In genomic region chr17:50508055-50508774, GRCm38 (mm10) we compare ENCODE assay signal across 8 mouse cellular contexts. TPM values are rescaled to one million over a fixed set of nuclear protein-coding genes. Genes with fewer than 3 reads are reported as not detected.
DNase-seq lines count a peak whose midpoint lies in the region; ATAC-seq and TF ChIP-seq lines count a peak whose summit lies in the region.

No protein-coding gene starts in this region.

- peak overlapping the region; percentile 66 for H3K4me2 ChIP-seq in kidney, embryonic 14.5 days (replicated peaks; ENCODE audit: low read depth, low read length)
- H3K4me2 ChIP-seq in embryonic facial prominence, embryonic 12.5 days (replicated peaks), result peak overlapping the region; percentile 74
- peak overlapping the region; percentile 61 for H3K4me2 ChIP-seq in intestine, embryonic 14.5 days (ENCODE audit: low read length)
- peak overlapping the region; percentile 62 for H3K4me2 ChIP-seq in neural tube, embryonic 13.5 days

- no peak for TF ChIP-seq CTCF in Patski (IDR thresholded peaks at IDR 0.05)

- CTCF ChIA-PET in Patski (lab: Charles Lee), result no interaction called here

- no peak overlapping the region for H3K27ac ChIP-seq in kidney, embryonic 14.5 days (ENCODE audit: low read depth, low read length)
- H3K27ac ChIP-seq in embryonic facial prominence, embryonic 12.5 days, result no peak overlapping the region
- H3K27ac ChIP-seq in intestine, embryonic 14.5 days (ENCODE audit: low read depth), result peak overlapping the region; percentile 78; the same call in 1 of the 2 replicates
- H3K27ac ChIP-seq in neural tube, embryonic 13.5 days (replicated peaks), result peak overlapping the region; percentile 95

- WGBS in kidney, embryonic 14.5 days, result 19% methylated on average over 18 of the region's 18 CpGs
- 13% methylated on average over 18 of the region's 18 CpGs for WGBS in embryonic facial prominence, embryonic 12.5 days
- 15% methylated on average over 17 of the region's 18 CpGs for WGBS in intestine, embryonic 14.5 days
- 12% methylated on average over 17 of the region's 18 CpGs for WGBS in neural tube, embryonic 13.5 days

- POLR2A ChIA-PET in Patski (lab: Charles Lee), result no interaction called here

- no peak for DNase-seq in kidney, postnatal 36 days
- no peak for DNase-seq in Patski (ENCODE audit: low read depth, low spot score)
- DNase-seq in intestine, embryonic 14.5 days (ENCODE audit: low spot score), result no peak
- DNase-seq in thymus, postnatal 14 days, result no peak

- in situ Hi-C loops in Patski (cut with MboI; ENCODE audit: low pct_unique_long_range_greater_than_20kb), result no loop called here

- H3K4me1 ChIP-seq in kidney, embryonic 14.5 days (ENCODE audit: control insufficient read depth, insufficient read depth, low read length), result 0 out of 2 replicates have a peak, but pooled peaks cover 2% of the 10 kb centered on the region
- peaks cover 5% of the 10 kb centered on the region; the same call in 1 of the 2 replicates for H3K4me1 ChIP-seq in embryonic facial prominence, embryonic 12.5 days
- H3K4me1 ChIP-seq in intestine, embryonic 14.5 days (replicated peaks; ENCODE audit: control insufficient read depth, insufficient read depth, low read length), result no peaks in the 10 kb centered on the region; the same call in 1 of the 2 replicates
- H3K4me1 ChIP-seq in neural tube, embryonic 13.5 days (replicated peaks), result peaks cover 30% of the 10 kb centered on the region

- peak overlapping the region; percentile 81 for H3K9ac ChIP-seq in kidney, embryonic 14.5 days (ENCODE audit: low read depth, low read length)
- peak overlapping the region; percentile 87 for H3K9ac ChIP-seq in embryonic facial prominence, embryonic 12.5 days
- peak overlapping the region; percentile 87 for H3K9ac ChIP-seq in intestine, embryonic 14.5 days (ENCODE audit: low read length)
- peak overlapping the region; percentile 93 for H3K9ac ChIP-seq in neural tube, embryonic 13.5 days

- H3K36me3 ChIP-seq in kidney, embryonic 14.5 days (ENCODE audit: control insufficient read depth, insufficient read depth, low read length), result no peaks in the 10 kb centered on the region
- H3K36me3 ChIP-seq in embryonic facial prominence, embryonic 12.5 days, result no peaks in the 10 kb centered on the region
- H3K36me3 ChIP-seq in intestine, embryonic 14.5 days (ENCODE audit: control insufficient read depth, insufficient read depth, low read length), result no peaks in the 10 kb centered on the region
- H3K36me3 ChIP-seq in neural tube, embryonic 13.5 days, result no peaks in the 10 kb centered on the region

- ATAC-seq in kidney, embryonic 14.5 days (ENCODE audit: low FRiP score, low TSS enrichment), result peak; percentile 14
- ATAC-seq in Patski, result peak; percentile 2
- peak; percentile 2; the same call in 1 of the 2 replicates for ATAC-seq in embryonic facial prominence, embryonic 12.5 days (ENCODE audit: insufficient number of reproducible peaks, insufficient read depth, low FRiP score, low TSS enrichment)
- peak; percentile 18; the same call in 1 of the 2 replicates for ATAC-seq in intestine, embryonic 14.5 days (replicated peaks; ENCODE audit: low FRiP score, low TSS enrichment, low read depth)
- ATAC-seq in neural tube, embryonic 13.5 days (ENCODE audit: low read depth), result 0 out of 2 replicates have a peak, but pooled peaks have one; percentile 6
- ATAC-seq in granulocyte monocyte progenitor cell, adult 5-6 weeks (replicated peaks; ENCODE audit: poor library complexity, severe bottlenecking), result no peak

- 0 out of 2 replicates have a peak, but pooled peaks cover 4% of the 10 kb centered on the region for H3K27me3 ChIP-seq in kidney, embryonic 14.5 days (ENCODE audit: control insufficient read depth, insufficient read depth, low read length)
- peaks cover 11% of the 10 kb centered on the region for H3K27me3 ChIP-seq in Patski
- H3K27me3 ChIP-seq in embryonic facial prominence, embryonic 12.5 days, result 0 out of 2 replicates have a peak, but pooled peaks cover 4% of the 10 kb centered on the region
- 0 out of 2 replicates have a peak, but pooled peaks cover 3% of the 10 kb centered on the region for H3K27me3 ChIP-seq in intestine, embryonic 14.5 days (replicated peaks; ENCODE audit: control insufficient read depth, insufficient read depth, low read length)
- H3K27me3 ChIP-seq in neural tube, embryonic 13.5 days, result no peaks in the 10 kb centered on the region

- H3K9me3 ChIP-seq in kidney, embryonic 14.5 days (ENCODE audit: control insufficient read depth, low read length), result no peaks in the 10 kb centered on the region
- no peaks in the 10 kb centered on the region for H3K9me3 ChIP-seq in embryonic facial prominence, embryonic 12.5 days
- H3K9me3 ChIP-seq in intestine, embryonic 14.5 days (ENCODE audit: control insufficient read depth, low read length), result no peaks in the 10 kb centered on the region
- no peaks in the 10 kb centered on the region for H3K9me3 ChIP-seq in neural tube, embryonic 13.5 days

- H3K4me3 ChIP-seq in kidney, embryonic 14.5 days (ENCODE audit: low read length), result peak overlapping the region; percentile 75
- peak overlapping the region; percentile 80 for H3K4me3 ChIP-seq in embryonic facial prominence, embryonic 12.5 days
- peak overlapping the region; percentile 84 for H3K4me3 ChIP-seq in intestine, embryonic 14.5 days (ENCODE audit: low read depth, low read length)
- peak overlapping the region; percentile 86 for H3K4me3 ChIP-seq in neural tube, embryonic 13.5 days

RNA-seq across cellular contexts. Expression of gene Plcl2, which starts 1.0 kb away (rescaled TPM):
- 3.1 and 5.6 TPM in 2 replicates for polyA plus RNA-seq in kidney, embryonic 14.5 days (2014; fragmentation: Nextera tagmentation; extraction: Ambion mirVana)
- polyA plus RNA-seq in Patski (2021), result not detected
- 5.9 and 6.1 TPM in 2 replicates for polyA plus RNA-seq in embryonic facial prominence, embryonic 12.5 days (2016; fragmentation: Nextera tagmentation; extraction: Ambion mirVana)
- 6.7 and 7.6 TPM in 2 replicates for polyA plus RNA-seq in intestine, embryonic 14.5 days (2014; fragmentation: Nextera tagmentation; extraction: Ambion mirVana)
- polyA plus RNA-seq in neural tube, embryonic 13.5 days (2015; fragmentation: Nextera tagmentation; extraction: Ambion mirVana), result 7.8 and 8.8 TPM in 2 replicates
- 29.8 and 40.1 TPM in 2 replicates for total RNA-seq in granulocyte monocyte progenitor cell, adult 5-6 weeks (2014; fragmentation: Nextera tagmentation)
- 22.9 and 31.1 TPM in 2 replicates for total RNA-seq in granulocyte monocyte progenitor cell, adult 5-6 weeks (2017)

Comparison
In these comparisons a context has a peak if more than half of its experiments do, and no peak if none do; other contexts are left out.
1. H3K27ac ChIP-seq: peak in intestine, embryonic 14.5 days (single experiment) and neural tube, embryonic 13.5 days (single experiment); none in kidney, embryonic 14.5 days (single experiment) and embryonic facial prominence, embryonic 12.5 days (single experiment).
2. Peak in every context shown above with its lines, with median percentiles within 50 percentile points of each other: H3K4me2 ChIP-seq, H3K4me3 ChIP-seq and H3K9ac ChIP-seq.